Mouse (Mus musculus): ENCODE measurements around the gene Ttll5. TPM values are rescaled to one million over a fixed set of nuclear protein-coding genes. Genes with fewer than 3 reads are reported as not detected.
A peak's percentile ranks its signal among the peaks of the same experiment; 100 is the strongest.

The Ttll5 gene
- polyA plus RNA-seq, 1 experiment from 2014 or later: 11.3 TPM

DNA sequence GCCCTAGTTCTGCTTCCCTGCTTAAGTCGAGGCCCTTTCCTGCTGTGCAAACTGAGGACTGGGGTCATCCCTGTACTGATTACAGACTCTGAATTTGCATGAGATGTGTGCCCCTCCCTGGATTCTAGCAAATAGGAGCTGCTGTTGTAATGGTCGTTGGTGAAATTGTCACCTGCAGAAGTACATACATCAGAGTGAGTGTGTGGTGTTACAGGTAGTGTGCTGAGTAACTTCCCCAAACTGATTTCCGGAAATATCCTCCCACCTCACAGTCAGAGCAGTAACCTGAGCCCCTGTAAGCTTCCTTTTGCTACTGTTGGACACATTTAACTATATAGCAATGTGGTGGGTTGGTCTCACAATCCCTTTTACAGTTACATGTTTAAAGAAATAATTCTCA is 131.2 kb downstream of the Ttll5 start:
- no peak overlapping the region for H3K27ac ChIP-seq (ENCODE audit: low read length)
- no peak for ATAC-seq (ENCODE audit: low FRiP score, low TSS enrichment)
- no peak overlapping the region for H3K9ac ChIP-seq (replicated peaks; ENCODE audit: low read length)
- H3K27me3 ChIP-seq (ENCODE audit: insufficient read depth, low read length): no peaks in the 10 kb centered on the region
- peaks cover 26% of the 10 kb centered on the region for H3K4me1 ChIP-seq (ENCODE audit: insufficient read depth, low read length)
- 32% methylated on average over 3 of the region's 3 CpGs for WGBS
- H3K4me2 ChIP-seq (replicated peaks; ENCODE audit: low read depth, low read length): no peak overlapping the region
- no peak overlapping the region for H3K4me3 ChIP-seq (ENCODE audit: low read length)
- no peaks in the 10 kb centered on the region; the same call in 1 of the 2 replicates for H3K9me3 ChIP-seq (ENCODE audit: low read length)
- 0 out of 2 replicates have a peak, but pooled peaks cover 2% of the 10 kb centered on the region for H3K36me3 ChIP-seq (ENCODE audit: insufficient read depth, low read length)

DNA sequence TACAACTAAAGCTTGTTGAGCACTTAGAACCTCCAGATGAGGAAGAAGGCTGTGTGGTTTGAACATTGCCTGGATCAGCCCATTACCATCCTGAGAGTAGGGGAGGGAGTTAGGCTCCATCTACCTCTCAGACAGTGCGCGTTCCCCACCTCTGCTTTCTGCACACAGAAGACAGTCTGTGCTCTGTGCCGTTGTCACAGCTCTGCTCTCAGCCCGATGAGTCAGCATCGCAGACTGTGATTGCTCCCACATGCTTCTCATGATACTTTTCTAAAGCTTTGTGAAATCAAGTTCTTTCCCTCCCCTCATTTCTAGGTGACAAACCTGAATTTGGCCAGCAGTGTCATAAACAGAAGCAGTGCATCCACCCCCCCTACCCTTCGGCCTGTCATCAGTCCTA is 131.8 kb downstream of the Ttll5 start:
- Histone ChIP-seq H3K27me3 (ENCODE audit: insufficient read depth, low read length) (no peaks in the 10 kb centered on the region), H3K4me3 (ENCODE audit: low read length) (no peak overlapping the region), H3K4me1 (ENCODE audit: insufficient read depth, low read length) (peaks cover 26% of the 10 kb centered on the region), H3K9ac (replicated peaks; ENCODE audit: low read length) (no peak overlapping the region), H3K4me2 (replicated peaks; ENCODE audit: low read depth, low read length) (no peak overlapping the region), H3K36me3 (ENCODE audit: insufficient read depth, low read length) (0 out of 2 replicates have a peak, but pooled peaks cover 2% of the 10 kb centered on the region), H3K27ac (ENCODE audit: low read length) (no peak overlapping the region), H3K9me3 (ENCODE audit: low read length) (no peaks in the 10 kb centered on the region; the same call in 1 of the 2 replicates)
- 71% methylated on average over 6 of the region's 6 CpGs for WGBS
- no peak for ATAC-seq (ENCODE audit: low FRiP score, low TSS enrichment)

DNA sequence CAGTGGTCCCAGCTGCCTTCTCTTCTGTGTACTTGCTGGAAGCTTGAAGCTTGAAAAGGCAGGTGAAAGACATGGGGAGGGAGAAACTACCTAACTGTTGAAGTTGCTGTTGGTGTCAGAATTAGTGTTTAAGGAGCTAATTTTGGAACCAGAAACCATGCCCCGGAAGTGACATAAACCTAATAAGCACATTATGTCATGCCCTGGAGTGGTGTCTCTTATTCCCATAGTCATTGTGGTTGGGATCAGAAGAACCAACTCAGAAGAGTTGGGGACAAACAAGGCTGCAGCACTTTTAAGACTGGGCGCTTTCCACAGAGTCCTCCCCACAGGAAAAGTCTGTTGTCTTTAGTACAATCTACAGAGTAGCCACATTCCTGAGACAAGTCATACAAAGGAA is 134.0 kb downstream of the Ttll5 start:
- Histone ChIP-seq H3K9ac (replicated peaks; ENCODE audit: low read length) (no peak overlapping the region), H3K4me2 (replicated peaks; ENCODE audit: low read depth, low read length) (no peak overlapping the region), H3K27me3 (ENCODE audit: insufficient read depth, low read length) (no peaks in the 10 kb centered on the region), H3K4me1 (ENCODE audit: insufficient read depth, low read length) (peaks cover 33% of the 10 kb centered on the region), H3K4me3 (ENCODE audit: low read length) (no peak overlapping the region), H3K27ac (ENCODE audit: low read length) (no peak overlapping the region), H3K9me3 (ENCODE audit: low read length) (no peaks in the 10 kb centered on the region), H3K36me3 (ENCODE audit: insufficient read depth, low read length) (0 out of 2 replicates have a peak, but pooled peaks cover 2% of the 10 kb centered on the region)
- WGBS: 73% methylated on average over 2 of the region's 2 CpGs
- no peak for ATAC-seq (ENCODE audit: low FRiP score, low TSS enrichment)

DNA sequence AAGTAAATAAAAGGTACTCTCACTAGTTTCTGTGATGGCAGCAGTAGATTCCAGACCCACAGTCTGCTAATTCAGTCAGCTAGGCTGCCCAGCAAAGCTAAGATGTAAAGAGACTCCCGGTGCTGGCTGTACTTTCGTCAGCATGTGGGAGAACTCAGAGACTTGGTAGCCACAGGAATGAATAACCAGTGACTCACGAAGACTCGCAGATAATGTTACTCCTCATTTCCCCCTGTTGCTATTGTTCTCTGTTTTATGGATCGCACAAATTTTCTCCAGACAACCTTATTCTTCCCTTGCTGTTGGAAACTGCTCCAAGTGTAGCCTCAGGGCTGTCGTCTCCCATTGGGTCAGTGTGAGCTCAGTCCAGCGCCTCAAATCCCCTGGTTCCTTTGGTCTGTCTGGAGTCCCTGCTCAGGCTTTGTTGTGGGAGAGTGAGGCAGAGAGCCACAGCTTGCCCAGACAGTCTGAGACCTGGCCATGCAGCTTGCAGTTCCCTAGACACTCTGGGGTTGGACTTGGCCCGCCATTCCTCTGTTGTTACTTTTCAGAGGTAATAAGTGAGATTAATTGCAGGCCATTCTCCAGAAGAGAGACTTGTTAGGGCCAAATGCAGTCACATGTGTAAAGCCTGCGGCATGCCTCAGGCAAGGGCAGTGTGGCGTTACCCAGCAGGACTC is 135.5 kb downstream of the Ttll5 start:
- Histone ChIP-seq H3K9me3 (ENCODE audit: low read length) (no peaks in the 10 kb centered on the region), H3K4me2 (replicated peaks; ENCODE audit: low read depth, low read length) (no peak overlapping the region), H3K27ac (ENCODE audit: low read length) (peak overlapping the region; percentile 26), H3K4me3 (ENCODE audit: low read length) (no peak overlapping the region), H3K9ac (replicated peaks; ENCODE audit: low read length) (peak overlapping the region; percentile 35; the same call in 1 of the 2 replicates), H3K36me3 (ENCODE audit: insufficient read depth, low read length) (no peaks in the 10 kb centered on the region), H3K27me3 (ENCODE audit: insufficient read depth, low read length) (no peaks in the 10 kb centered on the region), H3K4me1 (ENCODE audit: insufficient read depth, low read length) (peaks cover 39% of the 10 kb centered on the region)
- peak; percentile 53; the same call in 1 of the 2 replicates for ATAC-seq (ENCODE audit: low FRiP score, low TSS enrichment)
- WGBS: 21% methylated on average over 10 of the region's 10 CpGs

DNA sequence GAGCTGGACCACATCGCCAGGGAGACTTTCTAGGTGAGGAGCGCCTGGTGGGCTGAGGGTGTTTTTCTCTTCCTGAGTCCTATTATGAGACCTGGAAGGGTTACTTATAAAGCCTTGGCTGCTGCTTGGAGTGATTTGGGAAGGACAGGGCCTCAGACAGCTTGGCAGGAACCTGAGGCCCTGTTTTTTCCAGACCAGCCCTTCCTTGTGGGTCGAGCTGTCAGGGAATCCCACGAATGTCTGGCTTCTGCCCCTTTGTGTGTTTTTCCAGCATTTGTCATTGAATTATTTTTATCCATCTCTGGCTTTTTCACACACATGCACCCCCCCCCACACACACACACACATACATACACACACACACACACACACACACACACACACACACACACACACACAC is 136.2 kb downstream of the Ttll5 start:
- no peaks in the 10 kb centered on the region for H3K9me3 ChIP-seq (ENCODE audit: low read length)
- no peak for ATAC-seq (ENCODE audit: low FRiP score, low TSS enrichment)
- H3K27me3 ChIP-seq (ENCODE audit: insufficient read depth, low read length): no peaks in the 10 kb centered on the region
- 72% methylated on average over 4 of the region's 4 CpGs for WGBS
- H3K27ac ChIP-seq (ENCODE audit: low read length): peak overlapping the region; percentile 26
- peaks cover 39% of the 10 kb centered on the region for H3K4me1 ChIP-seq (ENCODE audit: insufficient read depth, low read length)
- 0 out of 2 replicates have a peak overlapping the region, but pooled peaks have one; percentile 7 for H3K9ac ChIP-seq (replicated peaks; ENCODE audit: low read length)
- no peaks in the 10 kb centered on the region for H3K36me3 ChIP-seq (ENCODE audit: insufficient read depth, low read length)
- H3K4me3 ChIP-seq (ENCODE audit: low read length): no peak overlapping the region
- no peak overlapping the region for H3K4me2 ChIP-seq (replicated peaks; ENCODE audit: low read depth, low read length)

DNA sequence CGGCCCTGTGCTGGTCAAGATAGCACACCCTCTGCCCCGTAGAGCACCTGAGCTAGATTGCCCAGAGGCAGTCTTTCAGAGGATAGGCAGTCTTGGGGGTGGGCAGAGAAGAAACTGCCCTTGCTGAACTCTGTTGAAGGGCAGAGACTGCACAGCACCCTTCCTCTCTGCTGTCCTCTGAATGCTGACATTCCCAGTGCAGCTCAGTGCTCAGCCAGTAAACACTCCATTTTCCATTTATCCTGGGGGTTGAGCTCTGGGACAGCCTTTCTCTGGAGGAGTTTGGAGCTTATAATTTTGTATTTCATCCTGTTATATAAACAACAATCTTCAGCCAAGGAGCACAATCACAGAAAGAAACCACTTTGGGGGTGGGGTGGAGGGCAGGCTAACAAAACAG is 138.7 kb downstream of the Ttll5 start:
- H3K4me1 ChIP-seq (ENCODE audit: insufficient read depth, low read length): peaks cover 36% of the 10 kb centered on the region
- no peak overlapping the region for H3K9ac ChIP-seq (replicated peaks; ENCODE audit: low read length)
- H3K27me3 ChIP-seq (ENCODE audit: insufficient read depth, low read length): no peaks in the 10 kb centered on the region
- ATAC-seq (ENCODE audit: low FRiP score, low TSS enrichment): no peak
- peak overlapping the region; percentile 9; the same call in 1 of the 2 replicates for H3K27ac ChIP-seq (ENCODE audit: low read length)
- WGBS: 62% methylated on average over 2 of the region's 2 CpGs
- H3K36me3 ChIP-seq (ENCODE audit: insufficient read depth, low read length): no peaks in the 10 kb centered on the region
- no peak overlapping the region; the same call in 1 of the 2 replicates for H3K4me2 ChIP-seq (replicated peaks; ENCODE audit: low read depth, low read length)
- no peaks in the 10 kb centered on the region for H3K9me3 ChIP-seq (ENCODE audit: low read length)
- H3K4me3 ChIP-seq (ENCODE audit: low read length): no peak overlapping the region

DNA sequence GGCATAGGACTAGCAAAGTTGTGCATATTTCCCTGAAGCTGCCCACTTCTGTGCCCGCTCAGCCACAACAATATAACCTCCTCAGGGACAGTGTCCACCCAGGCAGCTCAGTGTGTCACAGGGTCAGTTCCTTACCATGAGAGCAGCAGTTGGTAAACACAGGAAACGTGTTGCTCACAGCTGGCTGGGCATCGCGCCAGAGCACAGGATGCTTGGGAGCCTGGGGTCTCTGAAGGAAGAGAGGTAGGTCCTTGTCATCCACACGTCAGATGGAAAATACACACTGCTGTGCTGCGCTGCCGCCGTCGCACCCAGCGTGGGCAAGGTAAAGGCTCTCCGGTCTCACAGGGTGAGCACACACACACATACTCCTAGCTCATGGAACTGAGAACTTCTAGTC is 139.2 kb downstream of the Ttll5 start:
- Histone ChIP-seq H3K27me3 (ENCODE audit: insufficient read depth, low read length) (no peaks in the 10 kb centered on the region), H3K27ac (ENCODE audit: low read length) (peak overlapping the region; percentile 9; the same call in 1 of the 2 replicates), H3K4me3 (ENCODE audit: low read length) (no peak overlapping the region), H3K9ac (replicated peaks; ENCODE audit: low read length) (no peak overlapping the region), H3K4me1 (ENCODE audit: insufficient read depth, low read length) (peaks cover 31% of the 10 kb centered on the region), H3K4me2 (replicated peaks; ENCODE audit: low read depth, low read length) (no peak overlapping the region), H3K9me3 (ENCODE audit: low read length) (no peaks in the 10 kb centered on the region), H3K36me3 (ENCODE audit: insufficient read depth, low read length) (no peaks in the 10 kb centered on the region)
- WGBS: 43% methylated on average over 11 of the region's 11 CpGs
- ATAC-seq (ENCODE audit: low FRiP score, low TSS enrichment): peak; percentile 53; the same call in 1 of the 2 replicates

DNA sequence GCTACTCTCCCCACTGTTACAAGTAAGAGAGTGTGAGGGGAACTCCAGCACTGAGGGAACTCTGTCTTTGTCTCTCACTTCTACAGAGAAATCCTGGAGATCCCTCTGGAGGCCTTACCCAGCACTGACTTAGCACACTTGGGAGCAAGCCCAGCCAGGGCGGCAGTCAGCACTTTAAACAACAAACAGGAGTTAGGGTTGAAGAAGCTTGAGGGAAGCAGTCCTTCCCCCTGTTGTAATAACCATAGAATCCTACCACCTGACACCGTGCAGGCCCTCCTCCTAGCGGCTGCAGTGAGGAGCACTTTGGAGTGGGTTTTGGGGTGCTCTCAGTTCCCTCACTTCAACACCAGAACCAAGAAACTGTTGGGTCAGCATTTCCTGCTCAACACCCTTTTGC is 140.0 kb downstream of the Ttll5 start:
- no peak for ATAC-seq (ENCODE audit: low FRiP score, low TSS enrichment)
- Histone ChIP-seq H3K27ac (ENCODE audit: low read length) (no peak overlapping the region), H3K4me3 (ENCODE audit: low read length) (no peak overlapping the region), H3K9me3 (ENCODE audit: low read length) (no peaks in the 10 kb centered on the region), H3K4me2 (replicated peaks; ENCODE audit: low read depth, low read length) (no peak overlapping the region), H3K9ac (replicated peaks; ENCODE audit: low read length) (no peak overlapping the region), H3K27me3 (ENCODE audit: insufficient read depth, low read length) (no peaks in the 10 kb centered on the region), H3K36me3 (ENCODE audit: insufficient read depth, low read length) (no peaks in the 10 kb centered on the region), H3K4me1 (ENCODE audit: insufficient read depth, low read length) (peaks cover 26% of the 10 kb centered on the region)
- 84% methylated on average over 3 of the region's 3 CpGs for WGBS

DNA sequence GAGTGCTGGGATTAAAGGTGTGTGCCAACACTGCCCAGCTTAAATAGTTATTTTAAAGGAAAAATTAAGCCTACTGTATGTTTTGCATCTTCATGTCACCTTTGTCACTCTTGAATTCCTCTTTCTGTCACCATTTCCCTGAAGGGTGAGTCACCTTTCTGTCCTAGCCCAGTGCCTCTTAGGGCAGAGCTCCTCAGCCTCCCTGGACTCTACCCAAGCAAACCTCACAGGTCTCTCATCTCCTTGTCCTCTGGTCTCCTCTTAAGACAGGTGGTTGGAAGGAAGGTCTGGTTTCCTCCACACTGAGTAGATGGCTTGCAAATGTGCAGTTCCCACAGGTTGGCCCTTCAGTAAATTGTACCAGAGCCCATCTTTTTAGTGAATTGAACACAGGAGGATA is 143.4 kb downstream of the Ttll5 start:
- peaks cover 21% of the 10 kb centered on the region for H3K4me1 ChIP-seq (ENCODE audit: insufficient read depth, low read length)
- no peaks in the 10 kb centered on the region for H3K36me3 ChIP-seq (ENCODE audit: insufficient read depth, low read length)
- no peak overlapping the region for H3K4me2 ChIP-seq (replicated peaks; ENCODE audit: low read depth, low read length)
- no peaks in the 10 kb centered on the region for H3K27me3 ChIP-seq (ENCODE audit: insufficient read depth, low read length)
- no peak overlapping the region for H3K4me3 ChIP-seq (ENCODE audit: low read length)
- no peak overlapping the region for H3K9ac ChIP-seq (replicated peaks; ENCODE audit: low read length)
- no peak overlapping the region for H3K27ac ChIP-seq (ENCODE audit: low read length)
- no peak for ATAC-seq (ENCODE audit: low FRiP score, low TSS enrichment)
- H3K9me3 ChIP-seq (ENCODE audit: low read length): no peaks in the 10 kb centered on the region

DNA sequence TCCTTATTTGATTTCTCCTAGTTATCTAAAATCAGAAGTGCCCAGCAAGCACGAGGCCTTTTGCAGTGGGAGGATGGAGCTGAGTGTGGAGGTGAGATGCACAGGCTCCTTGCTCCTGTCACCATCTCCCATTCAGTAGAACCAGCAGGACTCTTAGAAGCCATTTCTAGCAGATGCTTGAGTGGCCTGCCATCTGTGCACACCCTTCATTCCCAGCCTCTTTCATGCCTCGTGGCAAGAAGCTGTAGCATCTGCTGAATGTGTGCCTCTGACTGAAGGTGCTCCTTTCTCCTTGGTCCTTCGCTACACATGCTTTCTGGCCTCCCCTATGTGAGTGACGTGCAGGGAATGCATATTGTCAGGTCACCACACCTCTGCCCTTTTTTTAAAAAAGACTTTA is 143.9 kb downstream of the Ttll5 start:
- WGBS: 81% methylated on average over 4 of the region's 4 CpGs
- no peak for ATAC-seq (ENCODE audit: low FRiP score, low TSS enrichment)
- Histone ChIP-seq H3K36me3 (ENCODE audit: insufficient read depth, low read length) (no peaks in the 10 kb centered on the region), H3K4me2 (replicated peaks; ENCODE audit: low read depth, low read length) (no peak overlapping the region), H3K9me3 (ENCODE audit: low read length) (no peaks in the 10 kb centered on the region), H3K27ac (ENCODE audit: low read length) (no peak overlapping the region), H3K27me3 (ENCODE audit: insufficient read depth, low read length) (no peaks in the 10 kb centered on the region), H3K4me1 (ENCODE audit: insufficient read depth, low read length) (peaks cover 15% of the 10 kb centered on the region), H3K9ac (replicated peaks; ENCODE audit: low read length) (no peak overlapping the region), H3K4me3 (ENCODE audit: low read length) (no peak overlapping the region)

All from kidney, embryonic 16.5 days (tissue).